Mouse (Mus musculus): ENCODE results near the gene 4930556J24Rik.

- TF ChIP-seq POLR2A (IDR thresholded peaks at IDR 0.05; ENCODE audit: borderline replicate concordance, extremely low read depth, insufficient read depth, insufficient read length, poor library complexity, severe bottlenecking) (no peak), CTCF (IDR thresholded peaks at IDR 0.05; ENCODE audit: borderline replicate concordance, extremely low read depth, insufficient read depth, insufficient read length) (no peak)
Measured at GRCm38 (mm10) chr11:3997978-3998720, 21.6 kb upstream of the 4930556J24Rik start.

Measured in brain, embryonic 14.5 days (tissue).